Mouse (Mus musculus) fat pad, adult 2 months (tissue): ENCODE measurements around the gene Txndc2.

ENCODE experiments used
- DNase-seq: peaks from one replicate; pipeline ENCODE4 v3.0.0-alpha.2; 2011; ENCODE audit warnings: low read depth, low spot score; ENCODE audit errors: extremely low read depth

The Txndc2 gene

GRCm38 (mm10) chr17:65613463-65614412, 28.2 kb downstream of the Txndc2 start, which contains the start of gene Vapa:
Gene Vapa (minus strand): TSS chr17:65613555.
- peak; percentile 58 for DNase-seq

GRCm38 (mm10) chr17:65613142-65613462, 28.9 kb downstream of the Txndc2 start:
- DNase-seq = no peak

- DNase-seq = no peak
These were observed 29.4 kb downstream of the Txndc2 start for GRCm38 (mm10) chr17:65612391-65613141.

- no peak for DNase-seq
These were observed 30.2 kb downstream of the Txndc2 start for GRCm38 (mm10) chr17:65611721-65612120.

- DNase-seq = no peak
These were observed 33.2 kb downstream of the Txndc2 start for GRCm38 (mm10) chr17:65608743-65609142.

GRCm38 (mm10) chr17:65608312-65608687, 33.7 kb downstream of the Txndc2 start:
- DNase-seq = no peak

GRCm38 (mm10) chr17:65607574-65608311, 34.2 kb downstream of the Txndc2 start:
- DNase-seq = no peak

- no peak for DNase-seq
These were observed 36.0 kb downstream of the Txndc2 start for GRCm38 (mm10) chr17:65606014-65606413.

GRCm38 (mm10) chr17:65604892-65605291, 37.1 kb downstream of the Txndc2 start:
- DNase-seq = no peak

- DNase-seq = no peak
These were observed 37.7 kb downstream of the Txndc2 start for GRCm38 (mm10) chr17:65604315-65604714.

GRCm38 (mm10) chr17:65597857-65598486, 44.0 kb downstream of the Txndc2 start:
- DNase-seq = no peak

GRCm38 (mm10) chr17:65594687-65595086, 47.3 kb downstream of the Txndc2 start:
- DNase-seq = no peak
